Mouse (Mus musculus) kidney, embryonic 15.5 days (tissue): ENCODE measurements at regions not wholly inside any gene's neighbourhood (a gene's known extent, or its start where the extent isn't known, plus 50 kb on each side); places are given as distances from the start of the nearest gene placed in this dataset.
"Not testable (repeated sequence)": the region's sequence is repeated elsewhere in the genome, so short reads cannot be mapped to it uniquely, and the experiment has no call there.

ENCODE experiments used
- ATAC-seq: fragments of 200-750 bp; cut with Nextera tagmentation; replicated peaks from 2 replicates; pipeline ENCODE4 v1.8.0; 2017; ENCODE audit warnings: moderate TSS enrichment; ENCODE audit not compliant: low FRiP score
- H3K27ac ChIP-seq: fragments of 300-500 bp; sonication (generic); 2 replicates; pipeline ENCODE4 v1.5.1; 2015; ENCODE audit warnings: mild to moderate bottlenecking, inconsistent platforms
- H3K27me3 ChIP-seq: fragments of 300-500 bp; sonication (generic); 2 replicates; pipeline ENCODE4 v1.6.1; 2015; ENCODE audit warnings: inconsistent platforms
- H3K36me3 ChIP-seq: fragments of 300-500 bp; sonication (generic); 2 replicates; pipeline ENCODE4 v1.6.1; 2015; ENCODE audit warnings: inconsistent platforms
- H3K4me1 ChIP-seq: fragments of 300-500 bp; sonication (generic); 2 replicates; pipeline ENCODE4 v1.6.1; 2015; ENCODE audit warnings: inconsistent platforms
- H3K4me2 ChIP-seq: fragments of 300-500 bp; sonication (generic); 2 replicates; pipeline ENCODE4 v1.6.1; 2015; ENCODE audit warnings: moderate library complexity, mild to moderate bottlenecking, inconsistent platforms
- H3K4me3 ChIP-seq: fragments of 300-500 bp; sonication (generic); replicated peaks from 2 replicates; pipeline ENCODE4 v1.5.1; 2015; ENCODE audit warnings: mild to moderate bottlenecking, inconsistent platforms
- H3K9ac ChIP-seq: fragments of 300-500 bp; sonication (generic); 2 replicates; pipeline ENCODE4 v1.6.1; 2015; ENCODE audit warnings: mild to moderate bottlenecking, inconsistent platforms
- H3K9me3 ChIP-seq: fragments of 300-500 bp; sonication (generic); replicated peaks from 2 replicates; pipeline ENCODE4 v1.6.1; 2016; ENCODE audit warnings: inconsistent platforms
- WGBS: fragments of 180-500 bp; shearing (Covaris S2); methylation state at CpG from one replicate; pipeline ENCODE4 v1.1.7; 2015; ENCODE audit warnings: mixed read lengths; 5-methylcytosine and 5-hydroxymethylcytosine counted together

DNA sequence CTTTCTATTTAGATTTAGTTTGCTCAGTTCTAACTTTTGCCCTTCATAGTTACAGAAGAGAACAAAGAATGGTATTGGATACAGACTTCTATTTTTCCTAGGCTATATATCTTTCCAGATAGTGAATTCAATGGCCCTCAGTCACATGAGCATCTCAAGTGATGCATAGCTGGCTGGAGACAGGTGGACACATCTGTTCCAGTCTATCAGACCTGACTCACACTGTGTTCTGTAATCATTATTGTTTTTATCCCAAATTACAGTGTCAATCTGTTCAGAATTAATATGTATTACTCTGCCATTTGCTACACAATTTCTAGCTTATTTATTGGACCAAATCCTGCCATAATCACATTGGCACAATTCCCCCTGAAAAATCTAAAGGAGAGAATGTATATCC, 298.0 kb upstream of the Foxg1 start:
- Histone ChIP-seq H3K36me3 (no peaks in the 10 kb centered on the region), H3K27me3 (no peaks in the 10 kb centered on the region), H3K4me3 (no peak overlapping the region), H3K9ac (no peak overlapping the region), H3K27ac (no peak overlapping the region), H3K4me2 (no peak overlapping the region), H3K9me3 (no peaks in the 10 kb centered on the region), H3K4me1 (no peaks in the 10 kb centered on the region)
- no peak for ATAC-seq

GRCm38 (mm10) chr12:49086076-49086475, 296.4 kb upstream of the Foxg1 start:
- no peaks in the 10 kb centered on the region for H3K27me3 ChIP-seq
- no peaks in the 10 kb centered on the region for H3K4me1 ChIP-seq
- H3K36me3 ChIP-seq = no peaks in the 10 kb centered on the region
- no peak for ATAC-seq
- no peak overlapping the region for H3K4me3 ChIP-seq
- H3K4me2 ChIP-seq = no peak overlapping the region
- H3K9ac ChIP-seq = no peak overlapping the region
- no peaks in the 10 kb centered on the region for H3K9me3 ChIP-seq
- H3K27ac ChIP-seq = no peak overlapping the region
- 82% methylated on average over 2 of the region's 2 CpGs for WGBS

- H3K4me2 ChIP-seq = no peak overlapping the region
- no peak overlapping the region for H3K4me3 ChIP-seq
- H3K36me3 ChIP-seq = no peaks in the 10 kb centered on the region
- H3K27me3 ChIP-seq = no peaks in the 10 kb centered on the region
- H3K27ac ChIP-seq = no peak overlapping the region
- ATAC-seq = no peak
- no peak overlapping the region for H3K9ac ChIP-seq
- H3K9me3 ChIP-seq = no peaks in the 10 kb centered on the region
- H3K4me1 ChIP-seq = no peaks in the 10 kb centered on the region
- WGBS = 59% methylated on average over 1 of the region's 1 CpGs
These were observed 292.3 kb upstream of the Foxg1 start for GRCm38 (mm10) chr12:49090177-49090576.

GRCm38 (mm10) chr12:49105931-49106330, 276.5 kb upstream of the Foxg1 start:
- Histone ChIP-seq H3K4me1 (no peaks in the 10 kb centered on the region), H3K9ac (no peak overlapping the region), H3K4me3 (no peak overlapping the region), H3K36me3 (no peaks in the 10 kb centered on the region), H3K4me2 (no peak overlapping the region), H3K27ac (no peak overlapping the region), H3K27me3 (no peaks in the 10 kb centered on the region), H3K9me3 (no peaks in the 10 kb centered on the region)
- WGBS = 65% methylated on average over 4 of the region's 4 CpGs
- no peak for ATAC-seq

DNA sequence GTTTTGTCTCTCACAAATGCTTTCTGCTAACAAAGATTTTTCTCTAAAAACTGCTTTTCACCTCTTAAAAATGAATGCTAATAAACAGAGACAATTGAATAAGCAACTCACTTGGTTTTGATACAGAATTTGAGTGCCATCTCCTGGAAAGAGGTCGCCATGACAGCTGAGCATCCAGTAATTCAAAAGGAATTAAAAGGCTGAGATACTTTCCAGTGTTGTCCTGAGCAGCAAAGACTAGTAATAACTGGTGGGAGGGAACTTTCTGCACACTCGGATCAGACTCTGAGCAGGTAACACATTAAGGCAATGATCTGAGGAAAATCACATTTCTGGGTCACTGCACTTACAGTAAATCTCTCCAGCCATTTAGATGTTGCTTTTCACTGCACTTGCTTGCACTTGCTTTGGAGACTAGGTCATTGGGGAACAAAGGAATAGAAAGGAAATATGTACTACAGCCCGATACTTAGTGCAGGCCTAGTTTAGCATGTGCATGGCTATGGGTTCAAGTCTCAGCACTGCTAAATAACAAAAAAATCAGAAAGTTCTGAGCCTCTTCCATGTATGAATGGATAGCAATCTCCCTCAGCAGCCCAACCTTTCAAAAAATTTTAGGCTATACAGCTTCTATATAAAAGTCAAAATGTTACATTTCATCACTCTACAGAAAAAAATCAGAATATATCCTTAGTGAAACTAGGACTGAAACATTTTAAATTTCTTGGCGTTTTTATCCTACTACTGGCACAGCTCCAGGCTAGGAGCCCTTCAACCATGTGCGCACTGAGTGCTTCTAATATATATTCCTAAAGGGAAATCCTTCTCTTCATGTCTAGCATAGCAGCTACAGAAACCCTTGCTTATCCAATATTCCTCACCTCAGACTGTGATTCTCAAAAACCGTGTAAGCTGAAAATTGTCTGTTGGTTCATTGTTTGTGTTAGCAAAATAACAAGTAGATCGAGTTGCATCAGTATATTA, 275.8 kb upstream of the Foxg1 start:
- Histone ChIP-seq H3K27ac (no peak overlapping the region), H3K4me2 (no peak overlapping the region), H3K4me1 (no peaks in the 10 kb centered on the region), H3K9ac (no peak overlapping the region), H3K9me3 (no peaks in the 10 kb centered on the region), H3K4me3 (no peak overlapping the region), H3K36me3 (no peaks in the 10 kb centered on the region), H3K27me3 (no peaks in the 10 kb centered on the region)
- WGBS = 32% methylated on average over 7 of the region's 7 CpGs
- 0 out of 2 replicates have a peak, but pooled peaks have one; percentile 52 for ATAC-seq

- 32% methylated on average over 10 of the region's 10 CpGs for WGBS
- H3K4me3 ChIP-seq = no peak overlapping the region
- no peaks in the 10 kb centered on the region for H3K27me3 ChIP-seq
- no peaks in the 10 kb centered on the region for H3K9me3 ChIP-seq
- H3K36me3 ChIP-seq = no peaks in the 10 kb centered on the region
- H3K4me2 ChIP-seq = no peak overlapping the region
- no peaks in the 10 kb centered on the region for H3K4me1 ChIP-seq
- H3K9ac ChIP-seq = no peak overlapping the region
- ATAC-seq = no peak
- no peak overlapping the region for H3K27ac ChIP-seq
These were observed 274.9 kb upstream of the Foxg1 start for GRCm38 (mm10) chr12:49107415-49108148.

DNA sequence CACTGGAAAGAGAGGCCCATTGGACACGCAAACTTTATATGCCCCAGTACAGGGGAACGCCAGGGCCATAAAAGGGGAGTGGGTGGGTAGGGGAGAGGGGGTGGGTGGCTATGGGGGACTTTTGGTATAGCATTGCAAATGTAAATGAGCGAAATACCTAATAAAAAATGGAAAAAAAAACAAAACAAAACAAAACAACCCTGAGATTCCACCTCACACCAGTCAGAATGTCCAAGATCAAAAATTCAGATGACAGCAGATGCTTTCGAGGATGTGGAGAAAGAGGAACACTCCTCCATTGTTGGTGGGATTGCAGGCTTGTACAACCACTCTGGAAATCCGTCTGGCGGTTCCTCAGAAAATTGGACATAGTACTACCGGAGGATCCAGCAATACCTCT, 251.4 kb upstream of the Foxg1 start:
- H3K4me1 ChIP-seq, H3K9ac ChIP-seq, H3K4me3 ChIP-seq, H3K36me3 ChIP-seq, ATAC-seq, H3K27ac ChIP-seq, H3K27me3 ChIP-seq, H3K4me2 ChIP-seq, H3K9me3 ChIP-seq: not testable (repeated sequence)
- WGBS = 86% methylated on average over 5 of the region's 7 CpGs

DNA sequence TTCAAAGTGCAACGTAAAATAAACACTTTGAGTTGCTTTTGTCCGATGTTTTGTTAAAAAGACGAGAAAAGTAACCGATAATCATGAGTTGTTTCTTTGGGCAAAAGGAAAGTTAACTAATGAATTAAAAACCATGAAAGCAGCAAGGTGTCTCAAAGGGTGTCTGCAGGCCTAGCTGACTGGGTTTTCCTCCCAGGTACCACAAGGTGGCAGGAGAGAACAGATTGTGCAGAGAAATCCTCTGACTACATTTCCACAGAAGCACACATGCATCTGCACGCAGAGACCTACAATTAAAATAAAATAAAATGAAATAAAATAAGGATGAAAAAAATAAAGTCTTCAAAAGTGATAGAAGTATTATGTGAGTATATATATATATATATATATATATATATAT, 212.4 kb upstream of the Foxg1 start:
- 57% methylated on average over 5 of the region's 5 CpGs for WGBS
- no peaks in the 10 kb centered on the region for H3K4me1 ChIP-seq
- H3K27ac ChIP-seq = no peak overlapping the region
- no peak; the same call in 1 of the 2 replicates for ATAC-seq
- H3K36me3 ChIP-seq = no peaks in the 10 kb centered on the region
- H3K27me3 ChIP-seq = no peaks in the 10 kb centered on the region
- no peak overlapping the region for H3K4me2 ChIP-seq
- H3K4me3 ChIP-seq = no peak overlapping the region
- no peaks in the 10 kb centered on the region for H3K9me3 ChIP-seq
- H3K9ac ChIP-seq = no peak overlapping the region

- Histone ChIP-seq H3K4me2 (no peak overlapping the region), H3K27ac (no peak overlapping the region), H3K4me1 (no peaks in the 10 kb centered on the region), H3K27me3 (no peaks in the 10 kb centered on the region), H3K9me3 (no peaks in the 10 kb centered on the region), H3K36me3 (no peaks in the 10 kb centered on the region), H3K9ac (no peak overlapping the region), H3K4me3 (no peak overlapping the region)
- WGBS = 52% methylated on average over 1 of the region's 1 CpGs
- no peak for ATAC-seq
These were observed 211.3 kb upstream of the Foxg1 start for GRCm38 (mm10) chr12:49171014-49171677.

- no peaks in the 10 kb centered on the region for H3K36me3 ChIP-seq
- H3K27me3 ChIP-seq = no peaks in the 10 kb centered on the region
- H3K4me1 ChIP-seq = no peaks in the 10 kb centered on the region
- ATAC-seq = no peak
- H3K9me3 ChIP-seq = no peaks in the 10 kb centered on the region
- H3K9ac ChIP-seq = no peak overlapping the region
- H3K27ac ChIP-seq = no peak overlapping the region
- H3K4me3 ChIP-seq = no peak overlapping the region
- 52% methylated on average over 2 of the region's 2 CpGs for WGBS
- H3K4me2 ChIP-seq = no peak overlapping the region
These were observed 191.1 kb upstream of the Foxg1 start for GRCm38 (mm10) chr12:49191348-49191747.

- Histone ChIP-seq H3K27ac (no peak overlapping the region), H3K4me2 (no peak overlapping the region), H3K36me3 (no peaks in the 10 kb centered on the region), H3K27me3 (no peaks in the 10 kb centered on the region), H3K9me3 (no peaks in the 10 kb centered on the region), H3K9ac (no peak overlapping the region), H3K4me3 (no peak overlapping the region), H3K4me1 (no peaks in the 10 kb centered on the region)
- no peak for ATAC-seq
- WGBS = 80% methylated on average over 5 of the region's 5 CpGs
These were observed 148.7 kb upstream of the Foxg1 start for GRCm38 (mm10) chr12:49233524-49234306.
